Mouse (Mus musculus): ENCODE results near the gene Sez6l2. TPM values are rescaled to one million over a fixed set of nuclear protein-coding genes. Genes with fewer than 3 reads are reported as not detected.
A peak's percentile ranks its signal among the peaks of the same experiment; 100 is the strongest.
"Not testable (repeated sequence)": the region's sequence is repeated elsewhere in the genome, so short reads cannot be mapped to it uniquely, and the experiment has no call there.

Sez6l2 gene
- polyA plus RNA-seq (2015; fragmentation: Nextera tagmentation; extraction: Ambion mirVana) = 0.36 and 0.63 TPM in 2 replicates

GRCm38 (mm10) chr7:126949793-126950646 is at the start of gene Sez6l2:
Gene Sez6l2 (plus strand): TSS chr7:126950563.
- no peaks in the 10 kb centered on the region for H3K36me3 ChIP-seq (ENCODE audit: control insufficient read depth, insufficient read depth, low read length)
- H3K9ac ChIP-seq (ENCODE audit: low read length) = 0 out of 2 replicates have a peak within 1 kb of the TSS, but pooled peaks have one; percentile 50
- peaks cover 18% of the 10 kb centered on the region for H3K27me3 ChIP-seq (ENCODE audit: control insufficient read depth, insufficient read depth, low read depth, low read length)
- no peak within 1 kb of the TSS for H3K27ac ChIP-seq (ENCODE audit: low read length)
- H3K4me2 ChIP-seq (ENCODE audit: low read depth, low read length) = peak within 1 kb of the TSS; percentile 99
- H3K4me1 ChIP-seq (replicated peaks; ENCODE audit: control insufficient read depth, insufficient read depth, low read length) = no peaks in the 10 kb centered on the region; the same call in 1 of the 2 replicates
- no peaks in the 10 kb centered on the region for H3K9me3 ChIP-seq (ENCODE audit: control insufficient read depth, low read length)
- under 1% methylated on average over 42 of the region's 42 CpGs for WGBS
- H3K4me3 ChIP-seq (ENCODE audit: low read length) = peak within 1 kb of the TSS; percentile 54
- peak; percentile 90 for ATAC-seq (ENCODE audit: low read depth)

- no peaks in the 10 kb centered on the region for H3K9me3 ChIP-seq (ENCODE audit: control insufficient read depth, low read length)
- no peak for ATAC-seq (ENCODE audit: low read depth)
Measured at GRCm38 (mm10) chr7:126905590-126905989, 44.8 kb upstream of the Sez6l2 start.

GRCm38 (mm10) chr7:126914844-126915243 is 35.5 kb upstream of the Sez6l2 start:
- Histone ChIP-seq H3K4me1 (replicated peaks; ENCODE audit: control insufficient read depth, insufficient read depth, low read length) (no peaks in the 10 kb centered on the region), H3K9me3 (ENCODE audit: control insufficient read depth, low read length) (no peaks in the 10 kb centered on the region), H3K9ac (ENCODE audit: low read length) (no peak overlapping the region), H3K4me3 (ENCODE audit: low read length) (no peak overlapping the region), H3K27ac (ENCODE audit: low read length) (no peak overlapping the region), H3K27me3 (ENCODE audit: control insufficient read depth, insufficient read depth, low read depth, low read length) (no peaks in the 10 kb centered on the region), H3K36me3 (ENCODE audit: control insufficient read depth, insufficient read depth, low read length) (no peaks in the 10 kb centered on the region), H3K4me2 (ENCODE audit: low read depth, low read length) (no peak overlapping the region)
- no peak for ATAC-seq (ENCODE audit: low read depth)
- WGBS = 57% methylated on average over 3 of the region's 3 CpGs

More at GRCm38 (mm10) chr7:126905590-126905989, 44.8 kb upstream of the Sez6l2 start:
- Histone ChIP-seq H3K27ac (ENCODE audit: low read length) (no peak overlapping the region), H3K4me2 (ENCODE audit: low read depth, low read length) (no peak overlapping the region), H3K36me3 (ENCODE audit: control insufficient read depth, insufficient read depth, low read length) (no peaks in the 10 kb centered on the region), H3K9ac (ENCODE audit: low read length) (no peak overlapping the region), H3K27me3 (ENCODE audit: control insufficient read depth, insufficient read depth, low read depth, low read length) (no peaks in the 10 kb centered on the region), H3K4me3 (ENCODE audit: low read length) (no peak overlapping the region), H3K4me1 (replicated peaks; ENCODE audit: control insufficient read depth, insufficient read depth, low read length) (no peaks in the 10 kb centered on the region)
- 64% methylated on average over 3 of the region's 3 CpGs for WGBS

- H3K9ac ChIP-seq (ENCODE audit: low read length); H3K9me3 ChIP-seq (ENCODE audit: control insufficient read depth, low read length); H3K4me3 ChIP-seq (ENCODE audit: low read length); H3K4me2 ChIP-seq (ENCODE audit: low read depth, low read length); H3K36me3 ChIP-seq (ENCODE audit: control insufficient read depth, insufficient read depth, low read length); H3K4me1 ChIP-seq (replicated peaks; ENCODE audit: control insufficient read depth, insufficient read depth, low read length); H3K27ac ChIP-seq (ENCODE audit: low read length); H3K27me3 ChIP-seq (ENCODE audit: control insufficient read depth, insufficient read depth, low read depth, low read length); ATAC-seq (ENCODE audit: low read depth): not testable (repeated sequence)
- WGBS = 16% methylated on average over 4 of the region's 4 CpGs
Measured at GRCm38 (mm10) chr7:126918356-126918755, 32.0 kb upstream of the Sez6l2 start.

- H3K27ac ChIP-seq (ENCODE audit: low read length) = no peak overlapping the region
- H3K36me3 ChIP-seq (ENCODE audit: control insufficient read depth, insufficient read depth, low read length) = no peaks in the 10 kb centered on the region
- H3K4me2 ChIP-seq (ENCODE audit: low read depth, low read length) = no peak overlapping the region
- no peaks in the 10 kb centered on the region for H3K9me3 ChIP-seq (ENCODE audit: control insufficient read depth, low read length)
- H3K4me1 ChIP-seq (replicated peaks; ENCODE audit: control insufficient read depth, insufficient read depth, low read length) = no peaks in the 10 kb centered on the region
- no peaks in the 10 kb centered on the region for H3K27me3 ChIP-seq (ENCODE audit: control insufficient read depth, insufficient read depth, low read depth, low read length)
- no peak overlapping the region for H3K9ac ChIP-seq (ENCODE audit: low read length)
- H3K4me3 ChIP-seq (ENCODE audit: low read length) = no peak overlapping the region
- no peak for ATAC-seq (ENCODE audit: low read depth)
- WGBS = 64% methylated on average over 4 of the region's 4 CpGs
Measured at GRCm38 (mm10) chr7:126919973-126920372, 30.4 kb upstream of the Sez6l2 start.

GRCm38 (mm10) chr7:126921563-126921962 is 28.8 kb upstream of the Sez6l2 start:
- H3K9me3 ChIP-seq (ENCODE audit: control insufficient read depth, low read length) = no peaks in the 10 kb centered on the region
- H3K4me1 ChIP-seq (replicated peaks; ENCODE audit: control insufficient read depth, insufficient read depth, low read length) = no peaks in the 10 kb centered on the region
- no peak overlapping the region for H3K4me2 ChIP-seq (ENCODE audit: low read depth, low read length)
- H3K36me3 ChIP-seq (ENCODE audit: control insufficient read depth, insufficient read depth, low read length) = no peaks in the 10 kb centered on the region
- no peak for ATAC-seq (ENCODE audit: low read depth)
- WGBS = 58% methylated on average over 2 of the region's 2 CpGs
- no peak overlapping the region for H3K4me3 ChIP-seq (ENCODE audit: low read length)
- H3K27ac ChIP-seq (ENCODE audit: low read length) = no peak overlapping the region
- H3K9ac ChIP-seq (ENCODE audit: low read length) = no peak overlapping the region
- H3K27me3 ChIP-seq (ENCODE audit: control insufficient read depth, insufficient read depth, low read depth, low read length) = no peaks in the 10 kb centered on the region

GRCm38 (mm10) chr7:126922624-126923060 is 27.7 kb upstream of the Sez6l2 start, which contains the start of gene Tmem219:
Gene Tmem219 (minus strand): TSS chr7:126922917.
- no peak within 1 kb of the TSS for H3K27ac ChIP-seq (ENCODE audit: low read length)
- peak; percentile 38; the same call in 1 of the 2 replicates for ATAC-seq (ENCODE audit: low read depth)
- H3K9me3 ChIP-seq (ENCODE audit: control insufficient read depth, low read length) = no peaks in the 10 kb centered on the region
- no peaks in the 10 kb centered on the region for H3K36me3 ChIP-seq (ENCODE audit: control insufficient read depth, insufficient read depth, low read length)
- 36% methylated on average over 5 of the region's 5 CpGs for WGBS
- H3K4me2 ChIP-seq (ENCODE audit: low read depth, low read length) = no peak within 1 kb of the TSS
- H3K9ac ChIP-seq (ENCODE audit: low read length) = no peak within 1 kb of the TSS
- no peaks in the 10 kb centered on the region for H3K4me1 ChIP-seq (replicated peaks; ENCODE audit: control insufficient read depth, insufficient read depth, low read length)
- H3K4me3 ChIP-seq (ENCODE audit: low read length) = no peak within 1 kb of the TSS
- no peaks in the 10 kb centered on the region for H3K27me3 ChIP-seq (ENCODE audit: control insufficient read depth, insufficient read depth, low read depth, low read length)

GRCm38 (mm10) chr7:126923999-126924398 is 26.4 kb upstream of the Sez6l2 start:
- no peak for ATAC-seq (ENCODE audit: low read depth)
- Histone ChIP-seq H3K4me3 (ENCODE audit: low read length) (no peak overlapping the region), H3K4me1 (replicated peaks; ENCODE audit: control insufficient read depth, insufficient read depth, low read length) (no peaks in the 10 kb centered on the region), H3K27me3 (ENCODE audit: control insufficient read depth, insufficient read depth, low read depth, low read length) (no peaks in the 10 kb centered on the region), H3K4me2 (ENCODE audit: low read depth, low read length) (no peak overlapping the region), H3K36me3 (ENCODE audit: control insufficient read depth, insufficient read depth, low read length) (no peaks in the 10 kb centered on the region), H3K9me3 (ENCODE audit: control insufficient read depth, low read length) (no peaks in the 10 kb centered on the region), H3K9ac (ENCODE audit: low read length) (no peak overlapping the region), H3K27ac (ENCODE audit: low read length) (no peak overlapping the region)
- WGBS = 64% methylated on average over 5 of the region's 5 CpGs

- no peaks in the 10 kb centered on the region for H3K36me3 ChIP-seq (ENCODE audit: control insufficient read depth, insufficient read depth, low read length)
- 21% methylated on average over 3 of the region's 3 CpGs for WGBS
- peaks cover 7% of the 10 kb centered on the region for H3K4me1 ChIP-seq (replicated peaks; ENCODE audit: control insufficient read depth, insufficient read depth, low read length)
- no peak overlapping the region for H3K27ac ChIP-seq (ENCODE audit: low read length)
- no peak for ATAC-seq (ENCODE audit: low read depth)
- no peaks in the 10 kb centered on the region for H3K9me3 ChIP-seq (ENCODE audit: control insufficient read depth, low read length)
- H3K27me3 ChIP-seq (ENCODE audit: control insufficient read depth, insufficient read depth, low read depth, low read length) = no peaks in the 10 kb centered on the region
- no peak overlapping the region for H3K9ac ChIP-seq (ENCODE audit: low read length)
- H3K4me2 ChIP-seq (ENCODE audit: low read depth, low read length) = no peak overlapping the region
- H3K4me3 ChIP-seq (ENCODE audit: low read length) = no peak overlapping the region
Measured at GRCm38 (mm10) chr7:126926299-126926698, 24.1 kb upstream of the Sez6l2 start.

All from lung, embryonic 16.5 days (tissue).